Mouse (Mus musculus): ENCODE data around the gene Apc2.

DNA sequence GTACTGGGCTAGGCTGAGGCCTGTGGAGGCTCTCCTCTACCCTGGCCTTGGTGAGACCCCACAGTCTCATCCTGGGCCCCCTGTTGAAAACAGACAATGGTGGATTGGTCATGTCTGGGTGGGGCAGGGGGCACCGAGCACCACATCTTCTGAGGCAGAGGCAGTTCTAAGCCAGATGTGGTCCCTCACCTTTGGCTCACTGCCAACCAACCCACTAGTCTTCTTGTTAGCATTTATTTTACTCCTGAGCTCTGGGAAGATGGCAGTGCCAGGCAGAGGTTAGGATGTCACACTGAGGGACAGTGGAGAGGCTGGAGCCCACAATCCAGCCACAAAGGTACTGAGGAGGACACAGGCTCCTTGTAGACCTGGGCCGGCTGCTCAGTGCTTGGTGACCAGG lies 37.8 kb upstream of the Apc2 start:
- TF ChIP-seq MAZ (IDR thresholded peaks at IDR 0.05; ENCODE audit: low read depth, low read length) (no peak), POLR2A (IDR thresholded peaks at IDR 0.05; ENCODE audit: low read depth, low read length) (no peak), RCOR1 (conservative IDR thresholded peaks at IDR 0.05; ENCODE audit: low read depth, low read length) (no peak), CTCF (conservative IDR thresholded peaks at IDR 0.05 in 1 of 2, IDR thresholded peaks at IDR 0.05 in 1 of 2; ENCODE audit: low read depth in 2 of 2, low read length in 2 of 2) (no peak), NRF1 (IDR thresholded peaks at IDR 0.05; ENCODE audit: low read depth, low read length) (no peak), MAFK (IDR thresholded peaks at IDR 0.05; ENCODE audit: insufficient replicate concordance, low read length) (no peak), POLR2AphosphoS2 (IDR thresholded peaks at IDR 0.05; ENCODE audit: low read depth, low read length) (no peak), JUND (conservative IDR thresholded peaks at IDR 0.05; ENCODE audit: low read depth, low read length) (no peak), EP300 (IDR thresholded peaks at IDR 0.05; ENCODE audit: low read length) (no peak), USF1 (IDR thresholded peaks at IDR 0.05; ENCODE audit: low read depth, low read length) (no peak), RAD21 (IDR thresholded peaks at IDR 0.05; ENCODE audit: low read depth, low read length) (no peak), ZC3H11A (IDR thresholded peaks at IDR 0.05; ENCODE audit: low read depth, low read length) (no peak), SMC3 (IDR thresholded peaks at IDR 0.05; ENCODE audit: low read depth, low read length) (no peak)
